Mouse (Mus musculus) cerebellum, postnatal 14 days (tissue): Measurements from ENCODE around the gene Hal.

Experiments
- DNase-seq, 2 experiments: peaks; one replicate each; pipeline ENCODE4 v3.0.0; 2021; ENCODE audit warnings: mixed read lengths in 2 of 2

Gene Hal

DNA sequence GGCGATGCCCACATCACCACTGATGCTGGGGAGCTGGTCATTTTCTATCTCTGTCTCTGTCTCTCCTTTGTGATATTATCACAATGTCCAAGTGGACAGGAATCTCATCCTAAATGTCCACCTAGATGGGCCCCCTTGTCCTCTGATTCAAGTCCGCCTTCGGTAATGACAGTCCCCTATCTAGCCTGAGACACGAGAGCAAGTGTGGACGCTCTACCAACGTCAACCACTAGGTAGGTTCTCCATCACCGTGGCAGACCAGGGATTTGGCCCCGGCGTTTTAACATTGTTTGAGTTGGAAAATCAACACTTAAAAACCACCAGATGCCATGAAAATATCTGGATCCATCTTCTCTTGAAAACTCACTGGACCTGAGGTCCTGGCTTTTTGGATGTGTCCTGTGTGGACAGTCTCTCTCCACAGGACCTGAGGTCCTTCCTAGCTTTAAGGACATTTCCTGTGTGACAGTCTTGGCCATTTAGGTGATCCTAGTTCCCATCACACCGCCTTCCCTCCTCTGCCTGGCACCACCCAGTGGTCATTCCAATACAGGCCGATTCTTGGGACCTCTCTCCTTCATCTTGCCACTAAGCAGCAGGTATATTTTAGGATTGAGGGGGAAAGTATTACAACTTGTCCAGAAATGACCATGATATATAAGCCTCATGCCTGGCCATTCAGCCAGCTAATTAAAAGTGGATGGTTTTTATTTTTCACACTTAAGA, 79.4 kb downstream of the Hal start:
- no peak for DNase-seq

DNA sequence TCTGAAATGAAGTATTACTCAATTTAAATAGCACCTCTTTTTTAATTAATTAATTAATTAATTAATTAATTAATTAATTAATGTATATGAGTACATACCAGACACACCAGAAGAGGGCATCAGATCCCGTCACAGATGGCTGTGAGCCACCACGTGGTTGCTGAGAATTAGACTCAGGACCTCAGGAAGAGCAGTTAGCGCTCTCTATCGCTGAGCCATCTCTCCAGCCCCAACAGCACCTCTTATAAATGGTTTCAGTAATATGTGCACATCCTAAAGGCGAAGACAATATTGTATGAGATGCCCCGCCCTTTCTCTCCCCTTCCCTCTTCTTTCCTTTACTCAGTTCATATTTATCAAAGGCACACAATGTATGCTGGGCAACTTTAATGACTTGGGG, 80.1 kb downstream of the Hal start:
- DNase-seq = no peak
